ENCODE assay signal across 9 mouse cellular contexts in the genomic region with DNA sequence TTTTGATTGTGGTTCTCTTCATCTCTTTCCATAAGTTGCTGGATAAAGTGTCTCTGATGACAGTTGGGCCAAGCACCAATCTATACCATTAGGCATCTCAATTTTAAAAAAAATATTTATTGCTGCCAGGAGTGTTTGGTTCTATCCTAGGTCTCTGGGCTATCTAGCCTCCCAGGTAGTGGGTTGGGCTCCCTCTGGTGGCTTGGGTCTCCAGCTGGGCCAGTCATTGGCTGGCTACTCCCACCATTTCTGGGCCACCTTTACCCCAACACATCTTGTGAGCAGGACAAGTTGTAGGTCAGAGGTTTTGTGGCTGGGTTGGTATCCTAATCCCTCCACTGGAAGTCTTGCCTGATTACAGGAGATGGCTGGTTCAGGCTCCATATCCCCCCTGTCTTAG. TPM values are rescaled to one million over a fixed set of nuclear protein-coding genes. Genes with fewer than 3 reads are reported as not detected.
A peak's percentile ranks its signal among the peaks of the same experiment; 100 is the strongest.
DNase-seq lines count a peak whose midpoint lies in the region; ATAC-seq and TF ChIP-seq lines count a peak whose summit lies in the region.
"Had no signal": no experiment of that assay in that cellular context is flagged by ENCODE, and none has a peak within 500 bp of the region (broad histone marks: within the 10 kb centered on the region; RNA-seq: fewer than 3 reads in every experiment).

No protein-coding gene starts in this region.

- H3K27me3 ChIP-seq in thymus, adult 2 months (ENCODE audit: control insufficient read depth, insufficient read depth, low read length): no peaks in the 10 kb centered on the region
- no peaks in the 10 kb centered on the region for H3K27me3 ChIP-seq in liver, embryonic 12.5 days (replicated peaks)
- H3K27me3 ChIP-seq in forebrain, embryonic 14.5 days (replicated peaks; ENCODE audit: control insufficient read depth, insufficient read depth, low read length): no peaks in the 10 kb centered on the region

- H3K36me3 ChIP-seq in thymus, adult 2 months (ENCODE audit: control insufficient read depth, insufficient read depth, low read length): no peaks in the 10 kb centered on the region
- peaks cover 12% of the 10 kb centered on the region for H3K36me3 ChIP-seq in liver, embryonic 12.5 days
- H3K36me3 ChIP-seq in forebrain, embryonic 14.5 days (ENCODE audit: control insufficient read depth, insufficient read depth, low read length): no peaks in the 10 kb centered on the region
- H3K36me3 ChIP-seq: midbrain, embryonic 10.5 days had no signal

- H3K9me3 ChIP-seq in liver, embryonic 12.5 days (replicated peaks): peaks cover 6% of the 10 kb centered on the region; the same call in 1 of the 2 replicates
- no peaks in the 10 kb centered on the region for H3K9me3 ChIP-seq in forebrain, embryonic 14.5 days (replicated peaks; ENCODE audit: control insufficient read depth, low read length)
- H3K9me3 ChIP-seq: midbrain, embryonic 10.5 days had no signal

- no peak for ATAC-seq in liver, embryonic 12.5 days
- ATAC-seq in forebrain, embryonic 14.5 days: no peak

- no peak overlapping the region for H3K4me3 ChIP-seq in thymus, adult 2 months (ENCODE audit: control insufficient read depth, insufficient read depth, low read length)
- H3K4me3 ChIP-seq in liver, embryonic 12.5 days: peak overlapping the region; percentile 66
- no peak overlapping the region for H3K4me3 ChIP-seq in forebrain, embryonic 14.5 days (ENCODE audit: low read depth, low read length)

- peaks cover 12% of the 10 kb centered on the region for H3K4me1 ChIP-seq in thymus, adult 2 months (replicated peaks; ENCODE audit: control insufficient read depth, insufficient read depth, low read length)
- peaks cover 34% of the 10 kb centered on the region for H3K4me1 ChIP-seq in liver, embryonic 12.5 days
- H3K4me1 ChIP-seq in forebrain, embryonic 14.5 days (ENCODE audit: control insufficient read depth, insufficient read depth, low read length): peaks cover 9% of the 10 kb centered on the region; the same call in 1 of the 2 replicates

- no peak for TF ChIP-seq POLR2A in thymus, adult 2 months (IDR thresholded peaks at IDR 0.05; ENCODE audit: control insufficient read depth, extremely low read depth, insufficient read depth, low read length, poor library complexity)

- peak; percentile 23 to 51 for DNase-seq in adrenal gland, postnatal 36 days
- DNase-seq in adrenal gland, postnatal 10 days: no peak
- peak; percentile 60 for DNase-seq in thymus, adult 2 months
- DNase-seq in thymus, adult 18-20 months: no peak
- peak; percentile 51 to 56 for DNase-seq in thymus, postnatal 36 days
- no peak for DNase-seq in right cerebral cortex, postnatal 4 days
- DNase-seq in forebrain, embryonic 14.5 days (ENCODE audit: low spot score): no peak

- no peak overlapping the region for H3K9ac ChIP-seq in liver, embryonic 12.5 days
- no peak overlapping the region; the same call in 1 of the 2 replicates for H3K9ac ChIP-seq in forebrain, embryonic 14.5 days (ENCODE audit: low read length)

- peak; percentile 53; the same call in 1 of the 2 replicates for TF ChIP-seq CTCF in thymus, adult 2 months (IDR thresholded peaks at IDR 0.05; ENCODE audit: borderline replicate concordance, control insufficient read depth, extremely low read depth, insufficient read depth, low read length, poor library complexity)

- no peak overlapping the region for H3K27ac ChIP-seq in thymus, adult 2 months (ENCODE audit: control insufficient read depth, insufficient read depth, low read length)
- no peak overlapping the region for H3K27ac ChIP-seq in liver, embryonic 12.5 days
- no peak overlapping the region for H3K27ac ChIP-seq in forebrain, embryonic 14.5 days (ENCODE audit: low read depth, low read length)
- H3K27ac ChIP-seq: midbrain, embryonic 10.5 days had no signal

- H3K4me2 ChIP-seq in liver, embryonic 12.5 days: peak overlapping the region; percentile 96
- no peak overlapping the region for H3K4me2 ChIP-seq in forebrain, embryonic 14.5 days (ENCODE audit: low read length)

RNA-seq across cellular contexts. Expression of gene Isoc2a, which starts 1.2 kb away (rescaled TPM):
- total RNA-seq in adrenal gland, postnatal 36 days (2021): 10 to 100 TPM; 23.5 to 47.3 TPM
- total RNA-seq in adrenal gland, postnatal 10 days (2021): 10 to 100 TPM; 52.8 to 56.8 TPM
- polyA plus RNA-seq in thymus, adult 2 months (2012; rRNA removed): 20.3 and 20.5 TPM in 2 replicates
- 0.62 and 0.95 TPM in 2 replicates for polyA plus RNA-seq in liver, embryonic 12.5 days (2016; fragmentation: Nextera tagmentation; extraction: Ambion mirVana)
- 0.53 and 0.59 TPM in 2 replicates for polyA plus RNA-seq in forebrain, embryonic 14.5 days (2014; fragmentation: Nextera tagmentation; extraction: Ambion mirVana)

RNA-seq across cellular contexts. Expression of gene Isoc2b, which starts 8.1 kb away (rescaled TPM):
- total RNA-seq in adrenal gland, postnatal 36 days (2021): 10 to 100 TPM in 1 of 2 experiments, 1 to 10 TPM in 1; 9.2 to 23.4 TPM
- total RNA-seq in adrenal gland, postnatal 10 days (2021): 10 to 100 TPM in 1 of 2 experiments, 1 to 10 TPM in 1; 6.8 to 13.3 TPM
- polyA plus RNA-seq in thymus, adult 2 months (2012; rRNA removed): 21.8 and 23.6 TPM in 2 replicates
- polyA plus RNA-seq in liver, embryonic 12.5 days (2016; fragmentation: Nextera tagmentation; extraction: Ambion mirVana): 3.5 and 3.9 TPM in 2 replicates
- 3.3 and 4.3 TPM in 2 replicates for polyA plus RNA-seq in forebrain, embryonic 14.5 days (2014; fragmentation: Nextera tagmentation; extraction: Ambion mirVana)

RNA-seq across cellular contexts. Expression of gene Gm36210, which starts 28.1 kb away (rescaled TPM):
- not detected for total RNA-seq in adrenal gland, postnatal 36 days (2021)
- not detected for total RNA-seq in adrenal gland, postnatal 10 days (2021)
- 0.15 and 0.17 TPM in 2 replicates for polyA plus RNA-seq in thymus, adult 2 months (2012; rRNA removed)
- 0.10 TPM in 1 of 2 replicates, not detected in the other for polyA plus RNA-seq in liver, embryonic 12.5 days (2016; fragmentation: Nextera tagmentation; extraction: Ambion mirVana)
- polyA plus RNA-seq in forebrain, embryonic 14.5 days (2014; fragmentation: Nextera tagmentation; extraction: Ambion mirVana): 0.33 and 0.44 TPM in 2 replicates
- polyA plus RNA-seq: midbrain, embryonic 10.5 days had no signal

RNA-seq across cellular contexts. Expression of gene Shisa7, which starts 33.7 kb away (rescaled TPM):
- under 1 TPM; 0.86 to 0.93 TPM for total RNA-seq in adrenal gland, postnatal 36 days (2021)
- 1 to 10 TPM; 1.3 to 3.1 TPM for total RNA-seq in adrenal gland, postnatal 10 days (2021)
- polyA plus RNA-seq in thymus, adult 2 months (2012; rRNA removed): 0.48 and 0.74 TPM in 2 replicates
- polyA plus RNA-seq in liver, embryonic 12.5 days (2016; fragmentation: Nextera tagmentation; extraction: Ambion mirVana): not detected in 2 replicates
- polyA plus RNA-seq in forebrain, embryonic 14.5 days (2014; fragmentation: Nextera tagmentation; extraction: Ambion mirVana): 5.8 and 7.7 TPM in 2 replicates

RNA-seq across cellular contexts. Expression of gene Zfp628, which starts 36.8 kb away (rescaled TPM):
- total RNA-seq in adrenal gland, postnatal 36 days (2021): 10 to 100 TPM; 13.7 to 15.5 TPM
- 10 to 100 TPM; 14.7 to 16.4 TPM for total RNA-seq in adrenal gland, postnatal 10 days (2021)
- polyA plus RNA-seq in thymus, adult 2 months (2012; rRNA removed): 40.2 and 51.2 TPM in 2 replicates
- polyA plus RNA-seq in liver, embryonic 12.5 days (2016; fragmentation: Nextera tagmentation; extraction: Ambion mirVana): 2.4 and 2.7 TPM in 2 replicates
- 3.6 and 3.8 TPM in 2 replicates for polyA plus RNA-seq in forebrain, embryonic 14.5 days (2014; fragmentation: Nextera tagmentation; extraction: Ambion mirVana)

Comparison
In these comparisons a context has a peak if more than half of its experiments do, and no peak if none do; other contexts are left out.
1. DNase-seq: peak in adrenal gland, postnatal 36 days (2 of 2), thymus, adult 2 months (single experiment) and thymus, postnatal 36 days (2 of 2); none in adrenal gland, postnatal 10 days (single experiment), thymus, adult 18-20 months (0 of 2), right cerebral cortex, postnatal 4 days (single experiment) and forebrain, embryonic 14.5 days (single experiment).
2. RNA of gene Isoc2a, which starts 1.2 kb away (polyA plus RNA-seq): 20.3 to 20.5 TPM in thymus, adult 2 months; 0.62 to 0.95 TPM in liver, embryonic 12.5 days and 0.53 to 0.59 TPM in forebrain, embryonic 14.5 days; every median in the first group is over 10 times any median in the second.